Mouse (Mus musculus) spleen, adult 2 months (tissue): Measurements from ENCODE around the gene Aes.

Experiments
- CTCF ChIP-seq: fragments of 200-500 bp; IDR thresholded peaks from 2 replicates; pipeline ENCODE4 v1.5.1; 2011; ENCODE audit warnings: mild to moderate bottlenecking, inconsistent platforms; ENCODE audit not compliant: insufficient read depth, insufficient read length, insufficient replicate concordance; ENCODE audit errors: extremely low read depth
- POLR2A ChIP-seq: fragments of 200-500 bp; IDR thresholded peaks from 2 replicates; pipeline ENCODE4 v1.6.1; 2011; ENCODE audit warnings: low read depth, low read length, inconsistent platforms

GRCm38 (mm10) chr10:81543633-81544032 is 15.7 kb upstream of the Aes start:
- TF ChIP-seq POLR2A (no peak), CTCF (no peak)
